Mouse (Mus musculus) embryonic fibroblast, embryonic 13.5 days (primary cell): ENCODE results near the gene Hipk2.

Source experiments
- CTCF ChIP-seq: IDR thresholded peaks from 2 replicates; pipeline ENCODE4 v1.5.1; 2011; ENCODE audit warnings: mild to moderate bottlenecking, control low read depth, low read length, moderate library complexity, borderline replicate concordance; ENCODE audit not compliant: insufficient read depth
- POLR2A ChIP-seq: IDR thresholded peaks from 2 replicates; pipeline ENCODE4 v1.6.1; 2011; ENCODE audit warnings: low read depth, mild to moderate bottlenecking, control low read depth, low read length, moderate library complexity

DNA sequence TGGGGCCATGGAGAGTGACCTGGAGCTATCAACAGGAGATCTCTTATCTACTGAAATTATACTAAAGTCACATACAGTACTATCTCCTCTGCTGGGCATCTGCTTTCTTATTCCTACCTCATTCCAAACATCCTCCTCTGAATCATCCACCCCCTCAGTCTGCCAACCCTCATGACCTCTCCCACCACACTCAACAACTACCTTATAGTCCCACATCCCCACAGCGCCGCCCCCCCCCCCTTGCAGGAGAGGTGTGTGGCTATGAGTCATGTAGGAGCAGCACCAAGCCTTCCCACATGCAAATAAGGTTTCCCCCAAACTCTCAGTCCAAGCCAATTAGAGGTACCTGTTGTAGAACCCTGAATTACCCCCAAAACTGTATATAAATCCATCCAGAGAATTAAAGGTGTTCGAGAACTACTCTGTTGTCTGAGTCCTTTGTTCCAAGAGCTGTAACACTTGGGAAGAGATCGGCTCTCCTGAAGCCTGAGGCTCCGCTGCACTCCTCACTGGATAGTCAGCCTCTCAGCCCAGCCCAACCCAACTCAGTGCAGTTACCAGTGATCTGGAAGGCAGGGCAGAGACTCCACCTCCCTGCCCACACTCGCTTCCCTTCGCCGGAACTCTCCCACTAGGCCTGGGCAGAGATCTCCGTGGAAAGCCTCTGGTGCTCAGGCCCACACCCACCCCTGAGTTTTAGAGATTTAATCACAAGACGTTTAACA, 66.4 kb downstream of the Hipk2 start:
- TF ChIP-seq POLR2A (no peak), CTCF (no peak)
